Mouse (Mus musculus) urinary bladder, postnatal 0 days (tissue): ENCODE measurements around the gene Olfr135. TPM values are rescaled to one million over a fixed set of nuclear protein-coding genes. Genes with fewer than 3 reads are reported as not detected.

ENCODE experiments used
- polyA plus RNA-seq: library from polyadenylated mRNA; unstranded; fragments of >200 nt; fragmentation: Nextera tagmentation; extraction: Ambion mirVana; gene quantifications from 2 replicates; pipeline ENCODE4 v1.2.1, GENCODE M21; 2015

The Olfr135 gene
- polyA plus RNA-seq = not detected in 2 replicates

GRCm38 (mm10) chr17:38204035-38204434, at the start of gene Olfr135:
Gene Olfr135, plus strand, starts transcription at chr17:38204335.

GRCm38 (mm10) chr17:38171088-38171487, 33.0 kb upstream of the Olfr135 start, which contains the start of gene Olfr134:
Gene Olfr134, plus strand, starts transcription at chr17:38171388.

Other genes starting within 250 kb of the Olfr135 start
- gene Olfr129, start 144.3 kb upstream of the Olfr135 start, polyA plus RNA-seq = not detected in 2 replicates
- gene Olfr130, start 140.4 kb upstream of the Olfr135 start, polyA plus RNA-seq = not detected in 2 replicates
- not detected in 2 replicates for gene Olfr131, start 115.6 kb upstream of the Olfr135 start, polyA plus RNA-seq
- not detected in 2 replicates for gene Olfr132, start 69.8 kb upstream of the Olfr135 start, polyA plus RNA-seq
- not detected in 2 replicates for gene Olfr133, start 59.1 kb upstream of the Olfr135 start, polyA plus RNA-seq
- gene Olfr134, start 32.9 kb upstream of the Olfr135 start, polyA plus RNA-seq = not detected in 2 replicates
- not detected in 2 replicates for gene Olfr138, start 56.7 kb downstream of the Olfr135 start, polyA plus RNA-seq
- not detected in 2 replicates for gene Olfr137, start 103.2 kb downstream of the Olfr135 start, polyA plus RNA-seq
- gene Olfr136, start 125.5 kb downstream of the Olfr135 start, polyA plus RNA-seq = not detected in 2 replicates
- gene Esp36, start 215.8 kb downstream of the Olfr135 start, polyA plus RNA-seq = not detected in 2 replicates